Mouse (Mus musculus) urinary bladder, postnatal 0 days (tissue): ENCODE measurements around the gene Olfr61. TPM values are rescaled to one million over a fixed set of nuclear protein-coding genes. Genes with fewer than 3 reads are reported as not detected.

Experiments used
- polyA plus RNA-seq: library from polyadenylated mRNA; unstranded; fragments of >200 nt; fragmentation: Nextera tagmentation; extraction: Ambion mirVana; gene quantifications from 2 replicates; pipeline ENCODE4 v1.2.1, GENCODE M21; 2015

Gene Olfr61
- not detected in 2 replicates for polyA plus RNA-seq

DNA sequence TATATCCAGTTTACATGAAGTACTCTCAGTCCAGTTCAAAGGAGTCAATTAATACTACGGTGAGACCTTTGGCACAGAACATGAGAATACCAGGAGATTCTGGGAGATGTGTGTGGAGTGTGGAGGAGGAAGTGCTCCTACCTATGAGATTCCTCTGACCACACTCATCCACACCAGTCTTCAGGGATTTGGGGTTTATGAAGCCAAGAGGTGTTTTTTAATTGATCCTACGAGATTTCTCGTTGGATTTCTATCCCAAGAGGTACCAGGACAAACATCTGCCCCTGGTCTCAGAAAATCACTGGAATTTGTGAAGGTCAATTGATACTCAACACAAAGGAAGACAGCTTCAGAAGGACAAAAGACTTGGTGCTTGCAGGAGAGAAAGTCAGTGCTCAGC, at the start of gene Olfr61:
Gene Olfr61, plus strand, starts transcription at position 301 of the 400 bp plus-strand sequence.

DNA sequence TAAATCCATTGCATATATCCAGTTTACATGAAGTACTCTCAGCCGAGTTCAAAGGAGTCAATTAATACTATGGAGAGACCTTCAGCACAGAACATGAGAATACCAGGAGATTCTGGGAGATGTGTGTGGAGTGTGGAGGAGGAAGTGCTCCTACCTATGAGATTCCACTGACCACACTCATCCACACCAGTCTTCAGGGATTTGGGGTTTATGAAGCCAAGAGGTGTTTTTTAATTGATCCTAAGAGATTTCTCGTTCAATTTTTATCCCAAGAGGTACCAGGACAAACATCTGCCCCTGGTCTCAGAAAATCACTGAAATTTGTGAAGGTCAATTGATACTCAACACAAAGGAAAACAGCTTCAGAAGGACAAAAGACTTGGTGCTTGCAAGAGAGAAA, 27.8 kb upstream of the Olfr61 start, which contains the start of gene Olfr46:
Gene Olfr46, plus strand, starts transcription at position 301 of the 400 bp plus-strand sequence.

DNA sequence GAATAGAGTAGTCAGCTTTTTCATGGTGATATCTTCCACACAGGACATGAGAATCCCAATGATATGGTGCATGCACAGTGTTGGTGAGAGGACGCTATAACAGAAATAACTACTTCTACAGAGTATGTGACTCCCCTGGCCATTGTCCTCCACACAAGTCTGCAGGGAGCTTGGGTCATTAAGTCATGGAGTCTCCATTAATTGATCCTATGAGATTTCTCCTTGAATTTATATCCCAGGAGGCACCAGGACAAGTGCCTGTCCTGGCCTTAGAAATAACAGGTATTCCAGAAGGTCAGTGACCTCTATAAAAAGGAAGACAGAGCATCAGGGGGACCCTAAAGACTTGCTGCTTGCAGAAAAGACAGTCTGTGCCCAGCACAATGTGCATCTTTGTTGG, 17.4 kb downstream of the Olfr61 start, which contains the start of gene Olfr53:
Gene Olfr53, plus strand, starts transcription at position 301 of the 400 bp plus-strand sequence.

DNA sequence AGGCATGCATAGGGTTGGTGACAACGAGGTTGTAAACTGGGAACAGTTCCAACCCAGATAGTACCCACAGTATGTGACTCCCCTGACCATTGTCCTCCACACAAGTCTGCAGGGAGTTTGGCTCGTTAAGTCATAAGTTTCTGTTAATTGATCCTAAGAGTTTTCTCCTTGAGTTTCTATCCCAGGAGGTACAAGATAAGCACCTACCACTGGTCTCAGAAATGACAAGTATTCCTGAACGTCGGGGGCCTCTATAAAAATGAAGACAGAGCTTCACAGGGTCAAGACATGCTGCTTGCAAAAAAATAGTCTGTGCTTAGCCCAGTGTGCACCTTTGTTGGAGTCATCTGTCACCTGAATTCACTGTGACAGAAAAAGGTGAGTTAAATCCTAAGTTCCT, 30.9 kb downstream of the Olfr61 start, which contains the start of gene Olfr539:
Gene Olfr539, plus strand, starts transcription at position 301 of the 400 bp plus-strand sequence.

DNA sequence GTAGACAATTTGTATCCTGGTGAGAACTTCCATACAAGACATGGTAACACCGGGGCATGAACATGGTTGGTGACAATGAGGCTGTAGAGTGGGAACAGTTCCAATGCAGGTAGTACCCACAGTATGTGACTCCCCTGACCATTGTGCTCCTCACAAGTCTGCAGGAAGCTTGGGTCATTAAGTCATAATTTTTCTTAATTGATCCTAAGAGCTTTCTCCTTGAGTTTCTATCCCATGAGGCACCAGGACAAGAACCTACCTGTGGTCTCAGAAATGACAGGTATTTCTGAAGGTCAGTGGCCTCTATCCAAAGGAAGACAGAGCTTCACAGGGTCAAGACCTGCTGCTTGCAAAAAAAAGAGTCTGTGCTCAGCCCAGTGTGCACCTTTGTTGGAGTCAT, 52.9 kb downstream of the Olfr61 start, which contains the start of gene Olfr45:
Gene Olfr45, plus strand, starts transcription at position 301 of the 400 bp plus-strand sequence.

Other genes with a start within 250 kb of the Olfr61 start
- not detected in 2 replicates for gene Olfr531, start 226.1 kb upstream of the Olfr61 start, polyA plus RNA-seq
- not detected in 2 replicates for gene Olfr532, start 207.3 kb upstream of the Olfr61 start, polyA plus RNA-seq
- not detected in 2 replicates for gene Olfr533, start 165.6 kb upstream of the Olfr61 start, polyA plus RNA-seq
- not detected in 2 replicates for gene Olfr535, start 144.8 kb upstream of the Olfr61 start, polyA plus RNA-seq
- gene Olfr536, start 121.6 kb upstream of the Olfr61 start, polyA plus RNA-seq = not detected in 2 replicates
- gene Olfr538, start 61.1 kb upstream of the Olfr61 start, polyA plus RNA-seq = not detected in 2 replicates
- not detected in 2 replicates for gene Olfr46, start 27.7 kb upstream of the Olfr61 start, polyA plus RNA-seq
- not detected in 2 replicates for gene Olfr53, start 17.5 kb downstream of the Olfr61 start, polyA plus RNA-seq
- gene Olfr539, start 31.0 kb downstream of the Olfr61 start, polyA plus RNA-seq = not detected in 2 replicates
- not detected in 2 replicates for gene Olfr45, start 53.0 kb downstream of the Olfr61 start, polyA plus RNA-seq
- gene Olfr541, start 68.3 kb downstream of the Olfr61 start, polyA plus RNA-seq = not detected in 2 replicates
- 0.25 and 0.75 TPM in 2 replicates for gene Cyp2e1, start 134.8 kb downstream of the Olfr61 start, polyA plus RNA-seq
- gene Syce1, start 158.9 kb downstream of the Olfr61 start, polyA plus RNA-seq = 0.19 and 0.25 TPM in 2 replicates
- 0.55 and 0.98 TPM in 2 replicates for gene Zfp941, start 193.2 kb downstream of the Olfr61 start, polyA plus RNA-seq
- gene Urah, start 206.0 kb downstream of the Olfr61 start, polyA plus RNA-seq = 9.5 and 11.1 TPM in 2 replicates
- not detected in 2 replicates for gene Scgb1c1, start 216.6 kb downstream of the Olfr61 start, polyA plus RNA-seq
- gene Odf3, start 218.8 kb downstream of the Olfr61 start, polyA plus RNA-seq = 0.14 TPM in 1 of 2 replicates, not detected in the other
- gene Gm45785, start 227.4 kb downstream of the Olfr61 start, polyA plus RNA-seq = not detected in 2 replicates
- 50.8 and 53.1 TPM in 2 replicates for gene Ric8a, start 228.0 kb downstream of the Olfr61 start, polyA plus RNA-seq
- gene Bet1l, start 228.6 kb downstream of the Olfr61 start, polyA plus RNA-seq = 39.9 and 50.6 TPM in 2 replicates